Mouse (Mus musculus) layer of hippocampus, postnatal 10 days (tissue): ENCODE measurements at regions not wholly inside any gene's neighbourhood (a gene's known extent, or its start where the extent isn't known, plus 50 kb on each side); places are given as distances from the start of the nearest gene placed in this dataset.

Experiments used
- DNase-seq, 2 experiments: peaks; one replicate each; pipeline ENCODE4 v3.0.0; 2021; ENCODE audit warnings: low spot score in 2 of 2

- no peak for DNase-seq
Measured at GRCm38 (mm10) chr11:111563171-111563570, 497.2 kb downstream of the Kcnj2 start.

GRCm38 (mm10) chr11:111568041-111568440 is 502.1 kb downstream of the Kcnj2 start:
- DNase-seq: no peak

DNA sequence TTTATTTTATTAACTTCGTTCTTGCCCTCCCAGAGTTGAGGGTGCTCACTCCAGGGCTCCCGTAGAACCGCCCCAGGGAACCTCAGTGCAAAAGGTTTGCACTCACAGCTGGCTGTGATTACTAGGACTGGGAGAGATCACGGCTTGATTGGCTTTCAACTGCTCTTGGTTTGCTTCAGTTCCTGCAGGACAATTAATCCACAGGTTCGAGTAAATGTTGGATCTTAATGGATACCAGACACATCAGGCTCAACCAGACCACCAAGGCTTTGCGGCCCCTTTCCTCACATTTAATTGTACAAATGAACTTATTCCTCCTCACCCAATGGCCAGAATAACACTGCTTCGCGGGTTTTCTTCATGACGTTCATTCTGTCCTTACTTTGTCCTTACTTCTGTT is 502.9 kb downstream of the Kcnj2 start:
- DNase-seq: no peak

DNA sequence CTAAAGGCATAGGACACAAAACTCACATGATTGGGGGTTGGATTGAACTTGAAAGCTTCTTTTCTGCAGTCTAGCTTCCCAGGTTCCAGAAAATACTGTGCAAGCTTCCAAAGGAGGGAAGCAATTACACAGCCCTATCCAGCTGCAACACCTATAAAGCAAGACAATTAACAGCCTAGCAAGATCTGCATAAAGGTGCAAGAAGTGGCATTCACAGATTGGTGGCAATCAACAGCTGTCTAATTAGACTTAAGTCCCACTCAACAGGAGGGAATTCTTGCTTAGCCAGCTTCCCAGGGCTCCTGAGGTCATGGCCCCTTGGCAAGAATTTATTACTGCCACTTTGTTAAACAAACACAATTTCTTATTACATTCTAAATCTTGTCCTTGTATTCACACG is 511.9 kb downstream of the Kcnj2 start:
- no peak for DNase-seq

DNA sequence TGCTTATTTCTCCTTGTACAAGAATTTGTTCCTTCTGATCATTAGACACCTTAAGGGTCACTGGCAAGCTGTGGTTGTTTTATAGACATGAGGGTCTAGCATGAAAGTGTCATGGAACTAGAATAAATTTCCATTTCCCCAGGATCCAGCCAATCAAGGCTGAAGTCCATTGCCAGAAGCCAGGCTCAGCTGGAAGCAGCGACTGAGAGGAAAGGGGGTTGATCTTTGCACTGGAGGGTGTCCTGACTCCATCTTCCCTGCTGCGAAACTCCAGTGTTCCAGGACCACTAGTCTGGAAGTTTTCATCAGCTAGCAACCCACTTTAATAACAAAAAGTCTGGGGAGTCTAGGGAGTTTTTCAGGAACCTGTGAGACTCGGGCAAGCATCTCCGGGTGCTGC is 517.0 kb downstream of the Kcnj2 start:
- DNase-seq: no peak

- no peak for DNase-seq
Measured at GRCm38 (mm10) chr11:111583606-111584005, 517.6 kb downstream of the Kcnj2 start.

DNA sequence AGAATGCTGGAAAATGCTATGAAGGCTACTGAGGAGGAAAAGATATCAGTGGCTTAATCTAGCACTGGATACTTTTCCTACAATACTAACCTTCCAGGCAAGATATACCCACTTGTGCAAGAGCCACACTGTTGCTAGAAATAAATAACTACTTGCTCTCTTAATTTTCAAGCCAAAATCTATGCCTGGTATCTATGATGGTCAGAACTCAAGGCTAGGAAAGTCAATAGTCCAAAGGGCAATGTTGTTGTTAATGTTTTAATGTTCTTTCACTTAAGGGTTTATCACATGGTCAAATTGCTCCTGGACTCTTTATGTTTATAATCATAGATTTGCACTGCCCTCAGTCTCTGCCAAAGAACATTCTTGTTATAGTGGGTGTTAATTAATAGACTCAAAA is 533.5 kb downstream of the Kcnj2 start:
- no peak for DNase-seq

DNA sequence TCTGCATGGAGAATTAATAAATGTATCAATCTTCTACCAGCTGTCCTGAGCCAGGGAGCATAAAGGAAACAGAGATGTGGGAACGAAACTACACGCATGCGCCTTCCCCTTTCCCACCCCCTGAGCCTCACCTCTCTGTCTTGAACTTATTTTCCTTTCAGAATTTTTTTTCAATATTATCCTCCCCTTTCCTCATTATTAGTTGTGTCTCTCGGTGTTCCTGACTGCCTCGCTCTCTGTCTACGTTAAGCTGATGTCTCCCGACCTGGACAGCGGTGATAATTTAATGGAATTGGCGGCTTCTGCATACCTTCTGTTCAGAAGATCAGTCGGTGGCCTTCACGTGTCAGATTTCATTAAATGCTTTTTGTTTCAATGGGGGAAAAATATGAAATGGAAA is 539.2 kb downstream of the Kcnj2 start:
- DNase-seq: no peak

GRCm38 (mm10) chr11:111610522-111611015 is 544.6 kb downstream of the Kcnj2 start:
- no peak for DNase-seq

DNA sequence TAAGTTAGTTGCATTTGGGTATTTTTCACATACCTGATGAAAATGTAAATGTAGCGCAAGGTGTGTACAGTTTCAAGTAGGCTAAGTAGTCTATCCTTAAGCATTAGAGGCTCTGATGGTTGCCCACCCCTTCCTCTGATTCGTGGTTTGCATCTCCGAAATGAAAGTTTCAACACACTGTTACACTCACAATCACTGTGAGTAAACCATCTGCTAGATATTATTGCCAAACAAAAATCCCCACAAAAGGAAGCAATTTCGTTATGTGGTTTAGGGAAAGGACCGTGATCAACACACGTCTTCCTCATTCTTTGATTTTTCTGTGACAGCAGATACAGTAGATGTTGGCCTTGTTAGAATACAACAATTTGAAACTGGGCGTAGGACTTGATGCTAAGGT is 577.6 kb downstream of the Kcnj2 start:
- no peak for DNase-seq

DNA sequence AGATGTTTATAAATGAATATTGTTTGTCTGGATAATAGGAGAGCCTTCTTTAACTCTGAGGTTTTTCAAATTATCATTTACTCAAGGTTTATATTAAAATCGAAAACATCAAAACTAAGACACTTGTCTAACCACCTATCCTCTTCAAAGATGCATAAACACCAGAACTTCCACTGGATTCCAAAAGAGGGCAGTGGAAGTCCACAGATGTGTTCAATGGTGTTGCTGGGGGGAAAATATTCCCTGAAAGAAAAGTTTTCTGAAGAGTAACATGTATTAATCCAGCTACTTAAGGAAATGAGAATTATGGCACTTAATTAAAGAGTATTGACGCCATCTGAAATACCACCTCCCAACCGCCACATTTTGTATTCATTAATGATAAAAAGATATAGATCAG is 586.9 kb downstream of the Kcnj2 start:
- DNase-seq: peak; percentile 43 to 54

- no peak for DNase-seq
Measured at GRCm38 (mm10) chr11:111657778-111658177, 591.8 kb downstream of the Kcnj2 start.

DNA sequence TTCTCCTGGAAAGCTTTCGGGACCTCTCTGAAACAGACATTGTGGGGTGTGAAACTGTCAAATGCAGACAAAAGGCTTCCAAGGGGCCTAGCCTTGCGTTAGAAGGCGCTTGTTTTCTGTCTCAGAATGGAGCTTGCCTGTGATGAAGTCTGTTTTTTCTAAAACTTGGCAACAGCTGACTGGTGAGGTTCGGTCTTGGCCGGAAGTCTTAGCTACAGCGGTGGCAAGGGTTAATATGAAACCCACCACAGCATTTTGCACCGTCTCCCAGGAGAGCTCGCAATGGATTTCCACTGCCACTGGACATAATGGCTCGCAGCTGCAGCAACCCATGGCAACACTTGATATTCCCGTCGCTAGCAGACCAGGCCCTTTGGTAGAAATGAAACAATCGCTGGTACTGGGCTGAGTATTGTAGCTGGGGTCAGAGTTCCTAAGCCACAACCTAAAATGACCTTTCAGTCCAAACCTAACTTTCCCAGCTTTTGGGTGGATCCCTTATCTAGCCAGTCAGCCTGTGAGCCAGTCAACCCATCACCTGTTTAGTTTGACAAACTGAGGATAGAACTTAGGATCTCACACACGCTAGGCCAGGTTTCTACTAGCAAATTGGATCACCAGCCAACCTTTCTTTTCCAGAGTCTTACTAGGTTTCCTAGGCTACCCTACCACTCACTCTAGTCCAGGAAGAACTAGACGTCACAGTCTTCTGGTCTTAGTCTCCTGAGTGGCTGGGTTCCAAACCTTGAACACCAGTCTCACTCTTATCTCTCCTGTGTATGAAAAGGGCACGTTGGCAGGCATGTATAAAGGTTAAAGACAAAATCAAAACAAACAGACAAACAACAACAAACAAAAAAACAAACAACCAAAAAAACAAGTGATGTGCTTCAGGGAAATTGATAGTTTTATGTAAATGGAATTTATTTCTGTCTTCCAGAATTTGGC is 592.7 kb downstream of the Kcnj2 start:
- no peak for DNase-seq

GRCm38 (mm10) chr11:111663269-111663668 is 597.3 kb downstream of the Kcnj2 start:
- DNase-seq: no peak

DNA sequence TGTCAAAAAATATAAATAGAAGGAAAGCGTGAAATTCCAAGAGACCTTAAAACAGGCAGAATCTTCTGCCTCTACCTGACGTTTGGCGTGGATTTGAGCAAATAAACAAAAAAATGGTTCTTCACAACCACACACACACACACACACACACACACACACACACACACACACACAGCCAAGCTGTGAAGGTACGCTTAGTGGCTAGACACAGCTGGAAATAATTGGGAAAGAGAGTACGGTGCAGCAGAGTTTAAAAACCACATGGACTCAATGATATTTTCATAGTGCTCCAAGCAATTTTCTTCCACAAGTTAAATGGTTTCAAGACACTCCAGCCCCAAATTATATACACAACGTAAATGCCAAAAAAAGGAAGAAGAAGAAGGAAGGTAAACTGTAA is 600.4 kb downstream of the Kcnj2 start:
- no peak for DNase-seq

GRCm38 (mm10) chr11:111671865-111672264 is 605.9 kb downstream of the Kcnj2 start:
- no peak for DNase-seq

GRCm38 (mm10) chr11:111675673-111676072 is 609.7 kb downstream of the Kcnj2 start:
- no peak for DNase-seq

GRCm38 (mm10) chr11:111682341-111682740 is 616.4 kb downstream of the Kcnj2 start:
- no peak for DNase-seq

- no peak for DNase-seq
Measured at GRCm38 (mm10) chr11:111683909-111684308, 617.9 kb downstream of the Kcnj2 start.

GRCm38 (mm10) chr11:111687769-111688168 is 621.8 kb downstream of the Kcnj2 start:
- DNase-seq: no peak

GRCm38 (mm10) chr11:111688186-111688860 is 622.4 kb downstream of the Kcnj2 start:
- DNase-seq: no peak

GRCm38 (mm10) chr11:111689899-111690298 is 623.9 kb downstream of the Kcnj2 start:
- DNase-seq: no peak
